Mouse (Mus musculus): Measurements from ENCODE around the gene Ruvbl2.

Ruvbl2 gene

DNA sequence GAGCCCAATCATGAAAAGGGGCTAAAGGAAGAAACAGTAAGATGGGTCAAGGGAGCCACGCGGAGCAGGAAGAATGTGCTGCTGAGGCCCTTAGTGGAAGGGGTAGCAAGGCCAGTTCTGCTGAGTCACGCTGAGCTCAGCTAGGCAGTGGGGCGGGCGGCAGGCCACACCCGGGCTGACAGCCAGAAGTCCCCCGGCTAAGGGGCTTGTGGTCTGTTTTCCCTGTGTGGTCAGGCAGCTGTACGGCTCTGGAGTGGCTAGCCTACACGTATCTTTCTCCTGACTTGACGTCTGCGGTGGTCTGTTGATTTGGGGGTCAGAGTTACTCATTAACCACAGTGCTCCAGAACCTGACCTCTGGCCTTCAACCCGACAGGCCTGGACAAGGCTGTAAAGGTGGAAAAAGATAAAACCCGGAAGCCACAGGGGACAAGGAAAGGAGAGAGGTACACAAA, 23.0 kb upstream of the Ruvbl2 start:
- peak; percentile 81 for DNase-seq

DNA sequence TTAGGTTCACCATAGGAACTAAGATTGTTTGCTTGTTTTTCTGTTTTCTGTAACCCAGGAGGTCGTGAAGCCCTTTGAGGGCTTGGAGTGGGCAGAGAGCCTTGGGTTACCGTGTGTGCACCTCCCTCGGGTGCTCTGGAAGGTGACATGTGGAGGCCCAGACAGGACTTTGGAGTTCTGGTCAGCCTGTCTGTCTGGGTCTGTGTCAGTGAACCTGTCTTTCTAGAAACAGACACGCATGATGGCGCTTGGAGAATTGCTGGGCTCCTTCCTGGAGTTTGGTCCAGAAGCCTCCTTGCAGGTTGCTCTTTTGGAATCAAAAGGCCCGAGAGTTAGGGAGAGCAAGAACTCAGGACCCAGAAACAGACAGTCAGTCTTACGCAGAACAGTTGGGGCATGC, 22.5 kb upstream of the Ruvbl2 start:
- DNase-seq: peak; percentile 71

DNA sequence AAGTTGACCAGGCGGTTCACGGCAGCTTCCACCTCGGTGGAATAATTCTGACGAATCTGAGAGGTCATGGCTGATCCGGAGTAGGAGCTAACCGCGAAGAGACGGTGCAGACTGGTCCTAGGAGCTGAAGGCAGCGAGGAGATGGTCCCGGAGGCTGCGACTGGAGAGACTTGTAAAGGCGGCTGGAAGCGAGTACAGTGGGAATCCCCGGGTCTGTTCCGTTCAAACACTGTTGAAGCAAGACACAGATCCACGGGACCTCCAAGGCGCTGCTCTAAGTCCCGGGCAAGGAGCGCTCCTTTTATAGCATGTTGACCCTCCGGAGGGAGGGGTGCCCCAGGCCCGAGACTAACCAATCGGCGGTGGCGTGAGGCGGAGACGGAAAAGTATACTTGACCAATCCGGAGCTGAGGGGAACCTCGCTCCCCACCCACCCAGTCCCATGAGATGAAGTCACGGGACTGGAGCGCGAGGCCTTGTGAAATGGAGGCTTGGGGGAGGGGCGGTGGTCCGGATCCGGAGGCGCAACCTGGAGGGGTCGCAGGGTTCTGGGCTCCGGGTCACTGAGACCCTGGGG, 21.8 kb upstream of the Ruvbl2 start, which contains the start of gene Ftl1:
Gene Ftl1 (minus strand): TSS at position 321 of the 577 bp plus-strand sequence.
- peak; percentile 96 for DNase-seq

DNA sequence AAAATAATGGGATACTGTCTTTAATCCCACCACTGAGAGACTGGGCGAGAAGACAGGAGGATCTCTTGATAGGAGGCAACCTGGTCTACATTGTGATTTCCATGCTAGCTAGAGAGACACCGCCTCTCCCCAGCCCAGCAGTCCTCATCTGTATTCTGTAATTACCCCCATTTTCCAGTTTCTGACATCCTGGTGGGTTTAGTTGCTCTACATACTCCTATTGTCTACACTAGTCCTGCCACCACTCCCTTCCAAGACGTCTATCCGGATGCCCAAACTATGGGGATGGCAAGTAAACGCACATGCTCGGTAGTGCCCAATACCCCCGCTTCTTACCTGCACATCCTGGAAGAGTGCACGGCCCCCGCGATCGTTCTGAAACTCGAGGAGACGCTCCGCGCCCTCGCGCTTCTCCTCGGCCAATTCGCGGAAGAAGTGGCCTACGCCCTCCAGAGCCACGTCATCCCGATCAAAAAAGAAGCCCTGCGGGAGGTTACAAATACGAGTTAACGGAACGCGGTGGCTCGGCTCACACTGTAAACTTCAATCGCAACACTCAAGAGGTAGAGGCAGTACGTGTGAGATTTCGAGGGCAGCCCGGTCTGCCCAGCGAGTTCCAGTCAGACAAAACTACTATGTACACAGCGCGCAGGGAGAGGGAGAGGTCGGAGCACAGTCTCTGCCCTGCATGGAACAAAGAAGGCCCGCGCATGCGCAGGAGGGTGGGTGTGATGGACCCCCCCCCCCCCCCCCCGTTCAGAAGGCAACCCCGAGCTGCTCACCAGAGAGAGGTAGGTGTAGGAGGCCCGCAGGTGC, 21.1 kb upstream of the Ruvbl2 start:
- DNase-seq: peak; percentile 79

DNA sequence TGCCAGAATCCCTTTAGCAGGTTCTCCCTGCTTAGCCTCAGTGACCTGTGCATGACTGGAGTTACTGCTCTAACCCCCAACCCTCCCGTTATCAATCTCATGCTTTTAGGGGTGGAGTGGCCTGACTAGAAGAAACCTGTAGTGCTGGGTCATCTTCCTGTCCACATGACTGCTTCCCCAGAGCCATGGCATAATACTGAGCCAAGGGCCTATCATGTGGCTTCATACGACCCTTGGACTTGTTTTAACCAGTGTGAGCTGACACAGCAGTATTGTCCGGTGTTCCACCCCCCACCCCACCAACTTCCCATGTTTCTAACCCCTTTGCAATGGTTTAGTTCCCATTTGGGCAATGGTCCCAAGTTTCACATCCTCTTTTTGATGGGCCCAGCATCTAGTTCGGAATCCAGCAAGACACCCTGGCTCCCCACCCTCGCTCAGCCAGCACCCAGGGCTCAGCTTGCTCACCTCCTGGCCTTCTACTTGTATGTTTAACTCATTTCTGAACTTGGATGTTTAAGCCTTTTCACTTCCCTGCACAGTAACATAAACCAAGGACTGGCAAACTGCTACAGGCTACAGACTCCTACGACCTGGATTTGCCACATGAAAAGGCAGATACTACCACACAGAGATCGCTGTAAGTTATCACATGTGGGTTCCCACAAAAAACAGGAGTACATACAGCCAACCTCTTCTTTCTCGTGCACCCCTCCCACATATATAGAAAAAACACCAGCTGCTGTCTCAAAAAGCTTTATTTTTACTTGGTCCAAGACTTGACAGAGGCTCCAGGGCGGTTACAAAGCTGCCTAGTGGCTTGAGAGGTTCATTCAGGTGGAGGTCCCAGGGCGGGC, 19.5 kb upstream of the Ruvbl2 start:
- peak; percentile 71 for DNase-seq

DNA sequence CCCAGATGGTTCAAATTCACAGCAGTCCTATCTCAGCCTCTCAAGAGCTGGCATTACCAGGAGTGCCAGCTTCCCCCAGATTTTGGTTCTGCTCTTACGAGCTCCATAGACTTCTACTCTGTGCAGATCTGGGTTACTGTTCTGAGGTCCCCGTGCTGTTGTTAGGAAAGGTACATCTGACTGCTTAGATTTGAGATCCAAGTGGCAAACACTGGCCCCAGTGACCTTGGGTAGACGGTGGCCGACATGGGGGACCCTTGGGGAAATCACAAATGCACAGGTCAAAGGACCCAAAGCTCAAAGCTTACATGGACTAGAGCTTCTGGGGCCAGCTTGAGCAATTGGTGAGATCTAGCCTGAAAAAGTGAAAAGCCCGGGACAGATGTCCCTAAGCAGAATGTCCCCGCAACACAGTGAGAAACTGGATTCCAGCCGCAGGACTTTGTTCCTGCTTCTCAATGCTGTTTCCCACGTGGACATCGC, 18.9 kb upstream of the Ruvbl2 start:
- no peak for DNase-seq

DNA sequence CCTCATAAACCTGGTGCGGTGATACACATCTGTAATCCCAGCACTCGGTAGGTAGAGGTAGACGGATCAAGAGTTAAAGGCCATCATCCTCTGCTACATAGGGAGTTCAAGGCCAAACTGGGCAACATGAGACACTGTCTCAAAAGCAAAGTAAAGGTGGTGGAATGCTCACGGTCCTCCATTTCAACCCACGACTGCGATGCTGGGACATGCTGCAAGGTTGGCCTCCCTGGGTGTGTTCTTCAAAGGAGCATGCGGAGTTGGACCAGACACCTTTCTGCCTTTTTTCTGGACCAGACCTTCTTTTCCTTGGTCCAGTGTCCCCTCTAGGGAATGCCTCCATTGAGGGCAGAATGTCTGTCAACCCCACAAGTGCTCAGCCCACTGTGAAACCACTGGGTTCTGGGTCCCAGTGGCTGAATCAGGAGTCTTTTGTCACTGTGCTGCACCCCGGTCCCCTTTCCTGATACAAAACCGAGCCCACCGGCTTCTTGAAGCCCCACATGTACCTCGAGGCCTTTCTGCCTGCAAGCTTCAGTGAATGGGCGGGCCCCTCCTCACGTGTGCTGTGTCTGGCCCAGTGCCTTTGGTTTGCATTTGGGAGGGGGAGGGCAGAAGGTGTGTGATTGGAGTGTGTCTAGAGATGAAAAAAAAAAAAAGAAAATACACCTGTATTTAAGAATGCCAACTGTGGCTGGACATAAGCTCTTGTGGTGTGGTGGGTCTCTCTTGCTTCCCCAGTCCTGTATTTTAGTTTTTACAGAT, 18.2 kb upstream of the Ruvbl2 start:
- no peak for DNase-seq

DNA sequence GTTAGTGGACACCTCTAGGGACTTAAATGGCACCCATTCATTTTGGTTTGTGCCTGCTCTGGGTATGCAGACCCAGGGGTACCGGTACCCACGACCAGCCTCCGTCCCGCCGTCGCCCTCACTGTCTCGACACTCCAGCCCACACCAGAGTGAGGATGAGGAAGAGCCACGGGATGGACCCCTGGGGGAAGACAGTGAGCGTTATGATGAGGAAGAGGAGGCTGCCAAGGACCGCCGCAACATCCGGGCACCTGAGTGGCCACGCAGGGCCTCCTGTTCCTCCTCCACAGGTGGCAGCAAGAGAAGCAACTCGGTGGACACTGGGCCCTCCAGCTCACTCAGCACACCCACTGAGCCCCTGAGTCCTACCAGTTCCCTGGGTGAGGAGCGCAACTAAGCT, 17.1 kb upstream of the Ruvbl2 start:
- no peak for DNase-seq

DNA sequence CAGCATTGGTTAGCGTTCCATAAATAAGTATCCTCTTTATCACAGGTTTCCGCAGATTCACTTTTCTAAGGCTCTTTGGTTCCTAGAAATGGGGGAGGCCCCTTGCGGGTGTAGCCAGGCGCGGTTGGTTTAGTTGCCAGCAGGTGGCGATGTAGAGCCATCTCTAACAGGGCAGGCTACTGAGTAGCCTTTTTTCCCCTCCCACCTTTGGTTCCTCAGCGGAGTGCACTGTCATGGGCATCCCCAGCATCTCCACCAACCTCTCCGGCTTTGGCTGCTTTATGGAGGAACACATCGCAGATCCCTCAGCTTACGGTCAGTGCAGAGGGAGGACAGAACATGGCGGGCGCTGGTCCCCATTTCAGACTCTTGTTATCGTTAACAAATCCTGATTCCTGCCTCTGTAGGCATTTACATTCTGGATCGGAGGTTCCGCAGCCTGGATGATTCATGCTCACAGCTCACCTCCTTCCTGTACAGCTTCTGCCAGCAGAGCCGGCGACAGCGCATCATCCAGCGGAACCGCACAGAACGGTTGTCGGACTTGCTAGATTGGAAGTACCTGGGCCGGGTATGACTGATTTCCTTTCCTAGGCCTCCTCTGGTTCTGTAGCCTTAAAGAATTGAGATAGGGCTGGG, 13.6 kb upstream of the Ruvbl2 start:
- peak; percentile 85 for DNase-seq

DNA sequence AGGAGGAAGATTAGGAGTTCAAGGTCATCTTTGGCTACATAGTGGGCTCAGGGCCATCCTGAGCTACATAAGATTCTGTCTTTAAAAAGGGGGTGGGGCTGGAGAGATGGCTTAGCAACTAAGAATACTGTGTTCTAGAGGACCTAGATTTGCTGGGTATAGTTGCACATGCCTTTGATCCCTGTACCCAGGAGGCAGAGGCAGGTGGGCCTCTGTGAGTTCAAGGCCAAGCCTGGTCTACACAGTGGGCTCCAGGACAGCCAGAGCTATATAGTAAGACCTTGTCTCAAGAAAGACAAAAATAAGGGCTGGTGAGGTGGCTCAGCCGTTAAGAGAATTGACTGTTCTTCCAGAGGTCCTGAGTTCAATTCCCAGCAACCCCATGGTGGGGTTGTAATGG, 12.1 kb upstream of the Ruvbl2 start:
- no peak for DNase-seq

DNA sequence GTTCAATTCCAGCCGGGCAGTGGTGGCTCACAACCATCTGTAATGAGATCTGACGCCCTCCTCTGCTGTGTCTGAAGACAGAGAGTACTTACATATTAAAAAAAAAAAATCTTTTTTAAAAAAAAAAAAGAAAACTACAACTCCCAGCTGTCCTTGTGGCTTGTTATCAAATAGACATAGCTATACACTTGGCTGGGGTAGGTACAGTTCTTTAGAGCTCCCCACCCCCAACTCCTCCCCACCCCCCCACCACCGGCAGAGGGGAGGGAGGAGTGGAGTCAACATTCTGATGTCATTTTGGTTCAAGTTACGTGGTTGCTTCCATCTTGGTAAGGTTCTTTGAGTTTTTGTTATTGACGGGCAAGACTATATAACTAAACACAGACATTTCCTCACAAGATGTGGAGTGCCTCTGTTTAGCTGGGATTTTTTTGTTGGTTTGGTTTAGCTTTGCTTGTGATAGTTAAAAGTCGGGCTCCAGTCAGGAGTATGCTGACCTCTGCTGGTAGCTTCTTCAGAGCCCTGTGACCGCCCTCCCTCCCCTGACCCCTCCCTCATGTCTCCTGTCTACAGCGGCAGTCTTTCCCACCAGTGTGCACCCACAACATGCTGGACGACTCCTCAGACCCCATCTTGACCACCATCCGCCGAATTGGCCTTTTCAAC, 9.6 kb upstream of the Ruvbl2 start:
- no peak for DNase-seq

DNA sequence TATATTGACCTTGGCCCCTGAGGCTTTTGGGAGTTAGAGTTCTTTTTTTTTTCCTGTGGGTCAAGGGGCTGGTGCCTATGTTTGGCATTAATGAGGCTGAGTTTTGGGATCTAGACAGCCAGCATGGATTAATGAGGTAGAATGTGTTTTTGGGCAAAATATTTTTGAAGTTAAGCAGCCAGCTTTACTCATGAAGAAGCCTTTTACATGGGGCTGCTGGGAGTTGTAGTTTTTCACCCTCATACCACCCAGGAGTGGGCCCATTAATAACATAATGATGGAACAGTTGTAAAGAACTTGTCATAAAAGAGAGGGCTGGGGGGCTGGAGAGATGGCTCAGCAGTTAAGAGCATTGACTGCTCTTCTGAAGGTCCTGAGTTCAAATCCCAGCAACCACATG, 8.7 kb upstream of the Ruvbl2 start:
- no peak for DNase-seq

DNA sequence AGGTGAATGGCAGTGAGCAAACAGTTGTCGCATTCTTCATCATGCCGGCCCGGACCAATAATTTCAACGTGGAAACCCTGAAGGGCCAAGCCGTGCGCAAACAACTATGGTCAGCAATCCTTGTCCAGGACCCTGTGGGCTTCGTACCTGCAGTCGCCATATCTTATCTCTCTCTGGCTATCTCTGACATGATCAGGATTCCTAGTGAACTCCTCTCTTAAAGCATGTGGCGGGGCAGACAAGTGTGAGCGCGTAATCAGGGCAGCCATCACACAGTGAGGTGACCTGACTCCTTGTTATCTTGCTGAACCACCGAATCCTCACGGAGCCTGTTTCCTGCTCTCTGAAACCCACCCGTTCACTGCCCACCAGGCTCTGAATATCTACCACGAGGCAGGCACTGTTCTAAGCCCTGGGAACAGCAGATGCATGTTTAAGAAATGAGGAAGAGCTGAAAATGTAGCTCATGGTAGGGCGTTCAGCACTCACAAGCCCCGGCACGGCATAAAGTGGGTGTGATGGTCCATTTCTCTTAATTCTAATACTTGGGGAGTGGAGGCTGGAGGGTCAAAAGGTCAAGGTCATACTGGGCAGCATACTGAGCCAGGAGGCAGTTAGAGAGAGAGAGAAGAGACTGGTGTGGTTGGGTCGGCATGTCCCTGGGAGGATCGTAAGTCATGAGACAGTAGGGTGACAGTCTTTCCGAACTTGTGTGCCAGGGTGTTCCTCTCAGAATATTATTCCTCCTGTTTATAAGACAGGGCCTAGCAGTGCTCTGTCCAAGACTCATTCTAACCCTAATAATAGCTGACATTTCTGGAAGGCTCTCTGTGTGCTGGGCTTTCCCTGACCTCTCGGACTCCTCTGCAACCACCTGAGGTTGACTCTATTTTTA, 5.9 kb upstream of the Ruvbl2 start:
- DNase-seq: no peak

DNA sequence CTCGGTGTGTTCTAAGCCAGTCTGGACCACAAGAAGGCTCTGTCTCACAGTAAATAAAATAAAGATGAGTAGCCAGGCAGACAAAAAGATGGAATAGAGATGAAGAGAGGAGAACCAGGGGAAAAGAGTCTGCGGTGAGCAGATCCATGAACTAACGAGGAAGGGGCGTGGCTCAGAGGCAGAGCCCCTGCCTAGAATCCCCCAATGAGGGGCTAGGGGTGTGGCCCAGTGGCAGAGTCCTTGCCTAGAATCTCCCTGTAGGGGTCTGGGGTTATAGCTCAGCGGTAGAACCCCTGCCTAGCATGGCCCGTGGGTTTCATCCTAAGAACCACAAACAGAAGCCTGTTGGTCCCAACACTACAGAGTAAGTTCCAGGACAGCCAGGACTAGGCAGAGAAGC, 850 bp downstream of the Ruvbl2 start:
- no peak for DNase-seq

DNA sequence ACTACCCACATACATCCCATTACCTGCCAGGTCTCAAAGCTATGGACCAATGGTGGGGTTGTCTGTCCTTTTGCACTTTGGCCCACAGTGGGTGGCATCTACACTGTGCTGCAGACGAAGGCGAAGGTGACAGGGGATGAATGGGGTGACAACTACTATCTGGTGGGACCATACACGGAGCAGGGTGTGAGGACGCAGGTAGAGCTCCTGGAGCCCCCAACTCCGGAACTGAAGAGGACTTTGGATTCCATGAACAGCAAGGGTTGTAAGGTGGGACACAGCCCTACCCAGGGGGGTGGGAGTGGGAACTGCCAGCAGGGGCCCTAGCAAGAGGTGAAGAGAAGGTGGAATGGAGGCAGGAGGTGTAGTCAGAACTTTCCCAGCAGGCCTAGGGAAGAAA, 1.5 kb downstream of the Ruvbl2 start:
- no peak for DNase-seq

DNA sequence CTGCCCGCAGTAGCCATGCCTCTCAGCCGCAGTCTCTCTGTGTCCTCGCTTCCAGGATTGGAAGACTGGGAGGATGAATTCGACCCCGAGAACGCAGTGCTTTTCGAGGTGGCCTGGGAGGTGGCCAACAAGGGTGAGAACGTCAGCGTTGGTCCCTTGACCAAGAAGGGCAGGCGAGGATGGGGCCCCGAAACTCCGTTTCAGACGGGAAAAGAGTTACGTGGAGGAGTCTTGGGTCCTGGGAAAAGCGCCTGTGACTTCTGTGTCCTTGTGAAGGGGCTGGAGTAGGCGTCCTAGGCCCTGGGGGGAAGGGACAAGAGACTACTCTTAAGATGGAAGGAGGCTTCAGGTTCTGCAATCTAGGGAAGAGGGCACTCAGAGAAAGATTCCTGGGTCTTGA, 2.9 kb downstream of the Ruvbl2 start:
- DNase-seq: no peak

DNA sequence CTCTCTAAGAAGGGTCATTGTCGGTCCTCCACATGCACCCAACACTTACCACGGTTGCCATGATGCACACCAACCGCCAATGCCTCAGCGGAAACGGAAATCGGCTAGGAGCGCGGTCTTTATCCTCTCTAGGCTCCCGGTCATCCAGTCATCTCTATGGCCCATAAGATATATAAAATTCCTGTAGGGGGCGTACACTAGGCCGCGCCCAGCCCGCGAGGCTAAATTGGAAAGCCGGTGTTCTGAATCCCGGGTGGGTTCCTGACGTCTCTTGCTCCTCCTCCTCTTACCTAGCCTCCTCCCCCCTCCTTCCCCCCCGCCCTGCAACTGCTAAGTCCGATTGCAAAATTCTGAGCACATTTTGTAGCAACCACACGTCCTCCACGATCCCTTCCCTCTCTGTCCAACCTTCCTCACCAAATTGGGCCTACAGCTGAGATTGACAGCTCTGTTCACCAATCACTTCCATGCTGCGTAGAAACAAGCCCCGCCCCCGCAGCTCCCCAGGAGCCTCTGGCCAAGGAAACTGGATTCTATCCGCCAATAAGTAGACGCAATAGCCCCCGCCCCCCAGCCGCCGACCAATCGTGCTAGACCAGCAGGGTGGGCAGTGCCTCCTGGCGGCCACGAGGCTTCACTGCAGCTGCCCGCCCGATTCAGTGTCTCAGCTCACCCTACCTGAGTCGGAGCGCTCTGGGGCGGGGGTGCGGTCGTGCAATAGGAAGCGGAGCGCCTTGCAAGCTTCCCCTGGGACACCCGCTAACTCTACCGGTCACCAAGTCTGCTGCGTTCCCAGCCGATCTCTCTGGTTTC, 3.5 kb downstream of the Ruvbl2 start, which contains the start of gene Gys1:
Gene Gys1 (plus strand): TSS at position 642 of the 813 bp plus-strand sequence.
- peak; percentile 100 for DNase-seq

DNA sequence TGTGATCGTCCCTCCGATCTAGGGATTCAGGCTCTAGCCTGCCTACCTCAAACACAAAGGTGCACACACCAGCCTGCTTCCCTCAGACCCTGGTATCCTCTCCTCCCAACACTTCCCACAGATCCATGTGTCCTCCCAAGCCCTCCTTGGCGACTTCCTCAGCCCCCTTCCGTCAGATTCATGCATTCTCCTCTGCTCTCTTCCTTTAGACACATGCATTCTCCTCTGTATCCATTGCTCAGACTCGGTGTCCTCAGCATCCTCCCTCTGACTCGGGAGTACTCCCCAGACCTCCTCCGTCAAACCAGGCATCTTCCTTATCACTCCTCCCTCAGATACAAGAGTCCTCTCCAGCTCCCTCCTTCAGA, 4.1 kb downstream of the Ruvbl2 start:
- no peak for DNase-seq

DNA sequence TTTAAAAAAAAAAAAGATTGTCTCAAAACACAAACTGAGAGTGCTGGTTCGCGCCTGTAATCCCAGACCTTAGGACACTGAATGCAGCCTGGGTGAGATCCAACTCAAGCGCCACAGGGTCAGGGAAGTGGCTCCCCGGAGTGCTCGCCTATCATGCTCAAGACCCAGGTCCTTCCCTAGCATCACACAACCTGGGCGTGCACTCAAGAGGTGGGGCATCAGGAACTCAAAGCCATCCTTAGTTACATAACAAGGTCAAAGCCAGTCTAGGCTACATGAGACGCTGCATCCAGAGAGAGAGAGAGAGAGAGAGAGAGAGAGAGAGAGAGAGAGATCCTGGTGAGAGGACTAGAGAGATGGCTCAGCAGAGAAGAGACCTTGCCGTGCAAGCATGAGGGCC, 11.3 kb downstream of the Ruvbl2 start:
- DNase-seq: no peak

DNA sequence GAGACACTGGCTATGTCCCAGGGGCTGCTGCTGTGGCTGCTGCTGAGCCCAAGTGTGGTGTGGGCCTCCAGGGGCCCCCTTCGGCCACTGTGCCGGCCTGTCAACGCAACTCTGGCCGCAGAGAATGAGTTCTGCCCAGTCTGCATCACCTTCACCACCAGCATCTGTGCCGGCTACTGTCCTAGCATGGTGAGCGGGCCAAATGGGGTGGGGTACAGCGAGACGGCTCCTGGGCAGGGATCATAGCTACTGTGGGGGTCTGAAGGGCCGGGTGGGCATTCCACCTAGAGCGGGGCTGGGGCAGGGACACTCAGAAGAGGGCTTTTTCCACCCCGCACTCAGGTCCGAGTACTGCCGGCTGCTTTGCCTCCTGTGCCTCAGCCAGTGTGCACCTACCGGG, 16.7 kb downstream of the Ruvbl2 start:
- no peak for DNase-seq

Measured in kidney, adult 18-20 months (tissue).